Mouse (Mus musculus): Measurements from ENCODE around the gene Wapl. TPM values are rescaled to one million over a fixed set of nuclear protein-coding genes. Genes with fewer than 3 reads are reported as not detected.

Gene Wapl
- polyA plus RNA-seq, 1 experiment from 2014 or later = 13.9 TPM

DNA sequence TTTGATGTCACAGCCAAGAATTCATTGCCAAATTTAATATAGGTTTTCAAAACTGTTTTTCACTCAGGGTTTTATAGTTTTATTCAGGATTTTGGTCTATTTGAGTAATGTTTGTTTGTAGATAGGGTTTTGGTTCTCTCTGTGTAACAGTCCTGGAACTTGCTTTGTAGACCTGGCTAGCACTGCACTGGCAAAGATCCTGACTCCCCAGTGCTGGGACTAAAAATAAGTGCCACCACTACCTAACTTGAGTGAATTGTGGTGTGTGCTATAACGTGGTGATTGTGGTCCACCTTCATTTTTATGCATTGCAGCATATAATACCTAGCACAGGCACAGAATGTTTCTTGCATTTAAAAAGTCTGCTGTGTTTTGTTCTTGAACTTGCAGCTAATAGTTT lies 23.6 kb downstream of the Wapl start:
- no peak overlapping the region for H3K9ac ChIP-seq
- no peak overlapping the region for H3K27ac ChIP-seq
- no peak overlapping the region for H3K4me3 ChIP-seq
- peaks cover 31% of the 10 kb centered on the region for H3K36me3 ChIP-seq
- no peaks in the 10 kb centered on the region for H3K9me3 ChIP-seq (replicated peaks)
- H3K4me1 ChIP-seq (replicated peaks) = no peaks in the 10 kb centered on the region
- no peak overlapping the region for H3K4me2 ChIP-seq
- no peaks in the 10 kb centered on the region for H3K27me3 ChIP-seq
- no peak for ATAC-seq (replicated peaks; ENCODE audit: insufficient number of reproducible peaks, insufficient read depth, low FRiP score, low read depth)
- WGBS = 59% methylated on average over 1 of the region's 1 CpGs

- H3K4me3 ChIP-seq = no peak overlapping the region
- H3K4me2 ChIP-seq = no peak overlapping the region
- no peak overlapping the region for H3K27ac ChIP-seq
- H3K36me3 ChIP-seq = peaks cover 18% of the 10 kb centered on the region
- H3K4me1 ChIP-seq (replicated peaks) = no peaks in the 10 kb centered on the region
- H3K27me3 ChIP-seq = no peaks in the 10 kb centered on the region
- H3K9me3 ChIP-seq (replicated peaks) = no peaks in the 10 kb centered on the region
- 87% methylated on average over 2 of the region's 2 CpGs for WGBS
- ATAC-seq (replicated peaks; ENCODE audit: insufficient number of reproducible peaks, insufficient read depth, low FRiP score, low read depth) = no peak
- H3K9ac ChIP-seq = no peak overlapping the region
These were observed 36.5 kb downstream of the Wapl start for GRCm38 (mm10) chr14:34710209-34710608.

- H3K27ac ChIP-seq = no peak overlapping the region
- H3K27me3 ChIP-seq = no peaks in the 10 kb centered on the region
- H3K9me3 ChIP-seq (replicated peaks) = no peaks in the 10 kb centered on the region
- peaks cover 18% of the 10 kb centered on the region for H3K36me3 ChIP-seq
- H3K4me1 ChIP-seq (replicated peaks) = no peaks in the 10 kb centered on the region
- H3K9ac ChIP-seq = no peak overlapping the region
- WGBS = 93% methylated on average over 3 of the region's 3 CpGs
- H3K4me3 ChIP-seq = no peak overlapping the region
- ATAC-seq (replicated peaks; ENCODE audit: insufficient number of reproducible peaks, insufficient read depth, low FRiP score, low read depth) = no peak
- H3K4me2 ChIP-seq = no peak overlapping the region
These were observed 38.3 kb downstream of the Wapl start for GRCm38 (mm10) chr14:34712027-34712426.

GRCm38 (mm10) chr14:34712857-34713256 lies 39.1 kb downstream of the Wapl start:
- Histone ChIP-seq H3K9ac (no peak overlapping the region), H3K4me3 (no peak overlapping the region), H3K4me1 (replicated peaks) (no peaks in the 10 kb centered on the region), H3K9me3 (replicated peaks) (no peaks in the 10 kb centered on the region), H3K36me3 (peaks cover 18% of the 10 kb centered on the region), H3K4me2 (no peak overlapping the region), H3K27ac (no peak overlapping the region), H3K27me3 (no peaks in the 10 kb centered on the region)
- 87% methylated on average over 3 of the region's 3 CpGs for WGBS
- no peak for ATAC-seq (replicated peaks; ENCODE audit: insufficient number of reproducible peaks, insufficient read depth, low FRiP score, low read depth)

DNA sequence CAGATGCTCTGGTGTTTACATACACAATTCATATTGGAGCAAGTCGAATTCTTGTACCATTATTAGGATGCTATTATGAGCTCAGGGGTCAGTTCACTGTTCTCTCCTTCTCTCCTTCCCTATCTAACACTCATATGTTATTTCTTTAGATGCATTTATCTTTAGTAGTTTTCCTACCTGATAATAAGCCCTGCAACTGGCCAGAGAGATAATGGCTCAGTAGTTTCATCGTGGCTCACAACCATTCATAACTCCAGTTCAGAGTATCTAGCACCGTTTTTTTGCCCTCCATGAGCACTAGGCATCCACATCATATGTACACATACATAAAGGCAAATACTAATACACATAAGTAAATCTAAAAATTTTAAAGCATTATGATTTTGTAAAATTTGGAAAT lies 44.4 kb downstream of the Wapl start:
- WGBS = 67% methylated on average over 3 of the region's 3 CpGs
- Histone ChIP-seq H3K9ac (no peak overlapping the region), H3K9me3 (replicated peaks) (no peaks in the 10 kb centered on the region), H3K4me2 (no peak overlapping the region), H3K27me3 (no peaks in the 10 kb centered on the region), H3K4me1 (replicated peaks) (no peaks in the 10 kb centered on the region), H3K36me3 (peaks cover 9% of the 10 kb centered on the region), H3K27ac (no peak overlapping the region), H3K4me3 (no peak overlapping the region)
- ATAC-seq (replicated peaks; ENCODE audit: insufficient number of reproducible peaks, insufficient read depth, low FRiP score, low read depth) = no peak

GRCm38 (mm10) chr14:34727709-34728108 lies 54.0 kb downstream of the Wapl start:
- no peak for ATAC-seq (replicated peaks; ENCODE audit: insufficient number of reproducible peaks, insufficient read depth, low FRiP score, low read depth)
- H3K4me2 ChIP-seq = no peak overlapping the region
- H3K9me3 ChIP-seq (replicated peaks) = no peaks in the 10 kb centered on the region

DNA sequence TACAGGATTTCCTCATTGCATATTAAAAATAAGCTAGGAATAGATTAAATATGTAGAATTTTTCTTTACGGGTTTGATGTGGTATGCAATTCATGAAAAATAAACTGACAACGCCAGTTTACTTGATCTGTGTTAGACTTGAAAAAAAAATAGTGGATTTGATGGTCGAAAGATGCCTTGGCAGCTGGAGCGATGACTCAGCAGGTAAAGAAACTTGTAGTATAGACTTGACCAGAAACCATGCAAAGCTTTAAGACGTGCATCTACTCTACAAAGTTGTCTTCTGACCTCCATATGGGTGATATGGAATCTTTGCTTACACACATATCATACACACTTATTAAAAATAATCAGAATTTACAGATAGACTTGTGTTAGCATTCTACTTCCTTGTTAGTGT lies 61.7 kb downstream of the Wapl start:
- Histone ChIP-seq H3K9me3 (replicated peaks) (no peaks in the 10 kb centered on the region), H3K36me3 (peaks cover 38% of the 10 kb centered on the region), H3K4me2 (no peak overlapping the region), H3K27ac (no peak overlapping the region), H3K4me1 (replicated peaks) (no peaks in the 10 kb centered on the region), H3K27me3 (no peaks in the 10 kb centered on the region), H3K4me3 (no peak overlapping the region), H3K9ac (no peak overlapping the region)
- WGBS = 94% methylated on average over 5 of the region's 5 CpGs
- ATAC-seq (replicated peaks; ENCODE audit: insufficient number of reproducible peaks, insufficient read depth, low FRiP score, low read depth) = no peak

More at GRCm38 (mm10) chr14:34727709-34728108, 54.0 kb downstream of the Wapl start:
- Histone ChIP-seq H3K4me1 (replicated peaks) (no peaks in the 10 kb centered on the region), H3K27me3 (no peaks in the 10 kb centered on the region), H3K36me3 (peaks cover 36% of the 10 kb centered on the region), H3K4me3 (no peak overlapping the region), H3K27ac (no peak overlapping the region), H3K9ac (no peak overlapping the region)
- 94% methylated on average over 2 of the region's 2 CpGs for WGBS

- Histone ChIP-seq H3K4me2 (no peak overlapping the region), H3K36me3 (peaks cover 51% of the 10 kb centered on the region), H3K9ac (no peak overlapping the region), H3K4me3 (no peak overlapping the region), H3K9me3 (replicated peaks) (no peaks in the 10 kb centered on the region), H3K27ac (no peak overlapping the region), H3K4me1 (replicated peaks) (no peaks in the 10 kb centered on the region), H3K27me3 (no peaks in the 10 kb centered on the region)
- 95% methylated on average over 1 of the region's 1 CpGs for WGBS
- no peak for ATAC-seq (replicated peaks; ENCODE audit: insufficient number of reproducible peaks, insufficient read depth, low FRiP score, low read depth)
These were observed 71.7 kb downstream of the Wapl start for GRCm38 (mm10) chr14:34745401-34745800.

GRCm38 (mm10) chr14:34755731-34756130 lies 82.0 kb downstream of the Wapl start:
- Histone ChIP-seq H3K27ac (no peak overlapping the region), H3K4me2 (no peak overlapping the region), H3K9me3 (replicated peaks) (no peaks in the 10 kb centered on the region), H3K9ac (no peak overlapping the region), H3K4me3 (no peak overlapping the region), H3K27me3 (no peaks in the 10 kb centered on the region), H3K4me1 (replicated peaks) (peaks cover 4% of the 10 kb centered on the region; the same call in 1 of the 2 replicates), H3K36me3 (no peaks in the 10 kb centered on the region; the same call in 1 of the 2 replicates)
- ATAC-seq (replicated peaks; ENCODE audit: insufficient number of reproducible peaks, insufficient read depth, low FRiP score, low read depth) = no peak
- 80% methylated on average over 3 of the region's 3 CpGs for WGBS

DNA sequence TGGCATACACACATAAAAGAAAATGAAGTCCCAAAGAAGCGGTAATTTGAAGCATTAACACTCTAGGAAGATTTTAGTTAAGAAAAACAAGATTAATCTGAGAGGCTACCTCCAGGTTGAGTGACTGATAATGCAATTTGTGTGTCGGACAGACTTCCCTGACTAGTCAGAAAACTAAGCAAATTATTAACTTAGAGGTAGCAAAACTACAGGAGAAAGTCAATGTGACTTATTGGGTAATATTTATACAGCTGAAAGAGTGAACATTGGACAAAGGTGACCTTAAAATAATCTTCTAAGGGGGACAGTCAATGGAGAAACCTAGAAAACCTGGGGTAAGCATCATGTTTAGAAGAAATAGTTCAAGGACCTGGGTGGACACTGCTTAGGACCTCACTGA lies 86.2 kb downstream of the Wapl start:
- ATAC-seq (replicated peaks; ENCODE audit: insufficient number of reproducible peaks, insufficient read depth, low FRiP score, low read depth) = no peak
- Histone ChIP-seq H3K9me3 (replicated peaks) (no peaks in the 10 kb centered on the region), H3K4me2 (no peak overlapping the region), H3K4me3 (no peak overlapping the region), H3K9ac (no peak overlapping the region), H3K27ac (no peak overlapping the region), H3K36me3 (no peaks in the 10 kb centered on the region), H3K27me3 (no peaks in the 10 kb centered on the region), H3K4me1 (replicated peaks) (peaks cover 4% of the 10 kb centered on the region; the same call in 1 of the 2 replicates)
- 66% methylated on average over 2 of the region's 2 CpGs for WGBS

DNA sequence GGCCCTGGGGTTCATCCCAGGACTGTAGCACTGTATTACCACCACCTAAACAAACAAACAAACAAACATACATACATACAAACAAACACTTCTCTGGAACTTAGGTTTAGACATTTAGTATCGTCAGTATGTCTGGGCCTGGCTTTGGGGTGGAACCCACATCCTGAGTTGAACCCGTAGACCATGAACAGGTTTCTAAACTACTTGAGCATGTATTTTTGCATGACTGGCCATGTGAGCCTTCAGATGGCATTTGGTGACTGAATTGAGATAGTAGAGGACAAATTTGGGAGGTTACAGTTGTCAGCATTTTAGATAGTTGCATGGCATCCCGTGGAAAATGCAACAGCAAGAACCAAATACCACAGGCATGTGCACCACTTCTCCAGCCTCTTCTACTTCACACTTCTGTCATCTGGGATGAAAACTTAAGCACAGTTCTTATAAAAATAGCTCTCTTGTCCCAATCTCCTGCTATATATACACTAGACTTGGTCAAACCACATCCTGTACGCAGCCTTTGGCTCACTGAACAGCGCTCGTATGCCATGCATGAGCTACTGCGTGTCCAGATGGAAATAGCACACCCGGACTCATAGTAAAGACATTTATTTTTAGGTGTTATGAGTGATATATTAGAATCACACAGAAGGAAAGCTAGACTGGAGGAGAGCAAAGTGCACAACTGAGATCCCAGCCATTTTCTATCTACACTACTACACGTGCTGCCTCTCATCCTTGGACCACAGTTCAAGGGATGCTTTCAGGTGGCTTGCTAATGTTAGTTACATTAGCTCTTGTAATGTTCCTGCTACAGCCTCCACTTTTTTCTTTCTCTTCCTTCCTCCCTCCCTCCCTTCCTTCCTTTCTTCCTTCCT lies 87.6 kb downstream of the Wapl start:
- no peak overlapping the region for H3K27ac ChIP-seq
- no peak overlapping the region for H3K4me2 ChIP-seq
- no peak overlapping the region for H3K9ac ChIP-seq
- WGBS = 86% methylated on average over 9 of the region's 9 CpGs
- no peaks in the 10 kb centered on the region for H3K9me3 ChIP-seq (replicated peaks)
- H3K4me1 ChIP-seq (replicated peaks) = peaks cover 4% of the 10 kb centered on the region; the same call in 1 of the 2 replicates
- H3K4me3 ChIP-seq = no peak overlapping the region
- H3K36me3 ChIP-seq = no peaks in the 10 kb centered on the region
- ATAC-seq (replicated peaks; ENCODE audit: insufficient number of reproducible peaks, insufficient read depth, low FRiP score, low read depth) = no peak
- H3K27me3 ChIP-seq = no peaks in the 10 kb centered on the region

GRCm38 (mm10) chr14:34762682-34763081 lies 89.0 kb downstream of the Wapl start:
- no peaks in the 10 kb centered on the region for H3K9me3 ChIP-seq (replicated peaks)
- no peak overlapping the region for H3K4me2 ChIP-seq
- no peaks in the 10 kb centered on the region for H3K27me3 ChIP-seq
- no peak overlapping the region for H3K4me3 ChIP-seq
- 63% methylated on average over 10 of the region's 10 CpGs for WGBS
- peaks cover 4% of the 10 kb centered on the region; the same call in 1 of the 2 replicates for H3K4me1 ChIP-seq (replicated peaks)
- no peaks in the 10 kb centered on the region for H3K36me3 ChIP-seq
- H3K9ac ChIP-seq = no peak overlapping the region
- ATAC-seq (replicated peaks; ENCODE audit: insufficient number of reproducible peaks, insufficient read depth, low FRiP score, low read depth) = no peak
- no peak overlapping the region for H3K27ac ChIP-seq
